Mouse (Mus musculus) effector memory CD4-positive, alpha-beta T cell, adult 5 months (primary cell): ENCODE data around the gene Snx25. TPM values are rescaled to one million over a fixed set of nuclear protein-coding genes. Genes with fewer than 3 reads are reported as not detected.

Experiments used
- polyA plus RNA-seq: library from polyadenylated mRNA; unstranded; fragments of 100-300 nt; shearing (Covaris generic); gene quantifications from one replicate; pipeline ENCODE4 v1.2.1, GENCODE M21; 2017

Snx25 gene
- 21.2 TPM for polyA plus RNA-seq

DNA sequence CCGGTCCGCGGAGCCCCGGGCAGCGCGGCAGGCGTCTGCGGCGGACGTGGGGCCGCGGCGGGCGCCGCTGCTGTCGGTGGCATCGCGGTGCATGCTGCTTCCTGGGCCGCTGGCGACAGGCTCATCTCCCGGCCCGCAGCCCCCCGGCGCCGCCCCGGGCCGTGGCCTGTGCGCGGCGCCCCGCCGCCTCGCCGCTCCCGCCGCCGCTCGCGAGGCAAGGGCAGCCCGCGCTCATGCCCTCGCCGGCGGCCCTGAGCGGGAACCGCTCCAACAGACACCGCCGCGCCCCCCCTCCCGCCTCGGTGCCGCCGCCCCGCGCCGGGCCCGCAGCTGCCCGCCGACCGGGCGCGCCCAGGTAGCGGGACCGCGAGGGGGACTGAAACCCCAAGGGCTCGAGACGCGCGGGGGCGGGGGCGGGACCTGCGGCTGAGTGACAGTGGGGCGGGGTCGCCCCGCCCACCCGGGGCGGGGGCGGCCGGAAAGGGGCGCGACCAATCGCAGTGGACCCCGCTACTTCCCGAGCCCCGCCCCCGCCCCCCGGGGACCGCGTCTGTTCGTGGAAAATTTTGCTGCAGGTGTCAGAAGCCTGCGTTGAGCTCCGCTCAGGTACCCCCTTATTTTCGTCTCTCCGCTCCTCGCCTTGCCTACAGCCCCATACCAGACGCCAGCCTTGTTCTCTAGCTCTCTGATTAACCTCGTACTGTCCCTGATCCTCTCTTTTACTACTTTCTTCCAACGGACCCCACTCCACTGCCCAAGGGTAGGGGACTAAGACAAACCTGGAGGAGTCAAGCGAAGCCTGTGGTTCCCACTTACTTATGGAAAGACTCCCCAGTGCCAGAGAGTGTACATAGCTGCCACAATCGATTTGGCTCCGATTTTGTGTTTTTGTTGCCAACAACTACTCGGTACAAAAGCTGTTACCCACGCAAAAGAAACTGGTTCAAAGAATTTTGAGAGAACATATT is at the start of gene Snx25:
Gene Snx25 (minus strand): TSS at position 96 of the 968 bp plus-strand sequence.

DNA sequence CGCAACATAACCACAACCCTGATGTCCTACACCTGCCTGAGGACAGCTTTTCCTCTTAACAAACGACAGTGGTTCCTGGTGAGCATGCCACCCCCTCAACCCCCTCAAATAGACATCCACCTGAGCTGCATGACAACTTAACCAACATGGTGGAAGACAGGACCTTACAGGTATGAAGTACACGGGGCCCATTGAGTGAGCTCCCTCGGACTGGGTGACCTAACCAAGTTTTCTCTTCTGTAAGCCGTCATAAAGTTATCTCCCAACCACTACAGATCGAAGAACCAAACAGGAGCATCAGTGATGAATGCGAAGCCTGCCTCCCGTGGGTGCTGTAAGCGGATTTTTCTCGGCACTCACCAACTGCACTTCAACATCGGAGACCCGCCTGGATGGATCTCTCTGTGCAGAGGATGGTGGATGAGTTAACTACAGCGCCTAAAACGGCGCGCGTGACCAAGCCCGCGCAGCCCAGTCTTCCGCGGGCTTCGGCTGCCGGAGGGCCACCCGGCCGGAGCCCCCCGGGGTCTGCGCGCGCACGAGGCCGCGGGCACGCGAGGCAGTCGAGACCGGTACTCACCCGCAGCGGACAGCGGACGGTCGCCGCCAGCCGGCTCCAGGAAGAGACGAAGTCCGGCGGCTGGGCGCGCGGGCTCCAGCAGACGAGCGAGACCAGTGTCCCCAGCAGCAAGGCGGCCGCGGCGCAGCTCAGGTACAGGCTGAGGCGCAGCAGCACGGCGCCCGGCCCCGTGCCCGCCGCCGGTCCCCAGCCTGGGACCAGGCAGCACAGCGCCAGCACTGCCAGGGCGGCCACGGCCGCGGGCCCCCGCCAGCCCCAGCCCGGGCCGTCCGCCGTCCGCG is 527 bp downstream of the Snx25 start, which contains the start of gene Cfap97:
Gene Cfap97 (plus strand): TSS at position 570 of the 861 bp plus-strand sequence.

DNA sequence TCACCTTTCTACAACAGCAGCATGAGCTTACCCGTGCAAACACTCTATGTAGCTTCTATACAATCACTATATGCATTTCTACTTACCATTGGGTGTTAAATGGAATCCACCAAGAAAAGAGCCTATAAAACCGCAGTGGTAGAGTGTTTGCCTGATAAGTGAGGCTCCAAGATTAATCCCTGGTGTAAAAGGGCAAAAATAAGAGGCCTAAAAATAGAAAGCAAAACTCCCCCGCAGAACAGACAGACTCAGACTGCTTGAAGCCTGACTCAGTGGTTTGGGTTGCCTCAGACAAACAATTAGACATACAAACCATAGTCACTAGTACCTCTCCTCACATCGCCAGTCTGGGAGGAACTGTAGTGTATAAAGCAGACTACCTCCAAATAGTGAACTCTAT is 146.4 kb downstream of the Snx25 start, which contains the start of gene Ankrd37:
Gene Ankrd37 (minus strand): TSS at position 112 of the 400 bp plus-strand sequence.

DNA sequence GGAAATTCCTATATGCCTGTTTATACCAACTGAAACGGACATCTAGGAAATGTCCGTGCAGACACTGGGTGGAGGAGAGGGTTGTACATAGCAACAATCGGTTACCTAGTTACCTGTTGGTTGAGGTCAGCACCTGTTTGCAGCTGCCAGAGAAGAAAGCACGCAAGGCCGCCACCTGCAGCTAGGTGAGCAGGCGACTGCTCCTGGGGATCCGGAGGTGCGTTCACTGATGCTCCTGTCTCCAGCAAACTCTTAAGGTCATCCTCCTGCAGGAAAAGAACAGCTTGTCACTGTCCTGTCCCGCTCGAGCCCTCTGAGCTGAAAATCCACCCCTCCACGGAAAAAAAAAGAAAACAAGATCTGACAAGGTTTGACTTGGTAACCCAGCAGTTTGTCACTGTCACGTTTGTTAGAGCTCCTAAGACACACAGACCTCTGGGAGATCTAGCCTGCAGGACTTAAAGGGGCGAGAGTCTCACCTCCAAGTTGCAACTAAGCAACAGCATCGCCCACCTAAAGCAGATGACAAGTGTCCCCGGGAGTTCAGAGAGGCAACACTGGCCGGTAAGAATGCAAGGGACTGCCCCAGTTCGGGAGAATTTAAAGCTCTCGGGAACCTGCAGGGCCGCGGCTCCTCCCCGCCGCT is 152.7 kb downstream of the Snx25 start, which contains the start of gene Lrp2bp:
Gene Lrp2bp (plus strand): TSS at position 166 of the 646 bp plus-strand sequence.

Other genes starting within 250 kb of the Snx25 start
- not detected for gene Ccdc110, start 217.5 kb downstream of the Snx25 start, polyA plus RNA-seq
- 2.9 TPM for gene 1700029J07Rik, start 176.9 kb downstream of the Snx25 start, polyA plus RNA-seq
- 17.2 TPM for gene Ufsp2, start 176.6 kb downstream of the Snx25 start, polyA plus RNA-seq
- gene Lrp2bp, start 152.9 kb downstream of the Snx25 start, polyA plus RNA-seq, result 1.2 TPM
- gene Ankrd37, start 146.5 kb downstream of the Snx25 start, polyA plus RNA-seq, result 58.3 TPM
- gene Cfap97, start 388 bp downstream of the Snx25 start, polyA plus RNA-seq, result 13.2 TPM
- gene Slc25a4, start 59.1 kb upstream of the Snx25 start, polyA plus RNA-seq, result 95.9 TPM
- not detected for gene Helt, start 142.5 kb upstream of the Snx25 start, polyA plus RNA-seq